Mouse (Mus musculus): ENCODE measurements around the gene Ppp6r2.

- TF ChIP-seq POLR2A (IDR thresholded peaks at IDR 0.05; ENCODE audit: control insufficient read depth, extremely low read depth, insufficient read depth, low read length, poor library complexity) = no peak
- TF ChIP-seq CTCF (IDR thresholded peaks at IDR 0.05; ENCODE audit: borderline replicate concordance, control insufficient read depth, extremely low read depth, insufficient read depth, low read length, poor library complexity) = no peak
Measured at GRCm38 (mm10) chr15:89234052-89234451, 22.7 kb downstream of the Ppp6r2 start.

Measured in thymus, adult 2 months (tissue).